Mouse (Mus musculus): ENCODE measurements around the gene Sgk2.
A peak's percentile ranks its signal among the peaks of the same experiment; 100 is the strongest.

DNA sequence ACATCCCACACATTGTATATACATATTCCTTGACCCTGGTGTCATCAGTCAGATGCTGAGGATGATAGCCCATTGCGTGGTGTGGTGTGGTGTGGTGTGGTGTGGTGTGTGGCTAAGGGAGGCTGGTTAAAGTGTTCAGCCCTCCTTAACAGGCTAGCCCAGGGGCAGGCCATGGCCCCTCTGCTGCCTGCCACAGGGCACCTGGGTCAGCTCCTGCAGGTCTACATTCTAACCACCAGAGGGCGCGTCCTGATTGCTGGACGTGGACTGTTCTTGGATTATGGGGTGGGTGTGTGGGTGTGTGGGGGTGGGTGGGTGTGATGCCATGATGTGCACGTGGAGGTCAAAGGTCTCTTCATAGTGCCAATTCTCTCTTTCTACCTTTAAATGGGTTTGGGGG lies 18.8 kb upstream of the Sgk2 start:
- TF ChIP-seq POLR2A (IDR thresholded peaks at IDR 0.05; ENCODE audit: borderline replicate concordance, control insufficient read depth, low read depth, low read length) (no peak), CTCF (IDR thresholded peaks at IDR 0.05; ENCODE audit: control insufficient read depth, insufficient read depth, low read length) (peak; percentile 80)
